In genomic region chr2:23213661-23214060, GRCm38 (mm10) we compare ENCODE assay signal across 1 mouse cellular context.
TF ChIP-seq lines count a peak whose summit lies in the region.

No protein-coding gene starts in this region.

TF ChIP-seq in CH12.LX, 34 proteins besides CTCF, POLR2A, EP300 and RAD21 (continued from another document):
- TF ChIP-seq ELF1 (IDR thresholded peaks at IDR 0.05; ENCODE audit: low read depth, low read length) (no peak), PAX5 (IDR thresholded peaks at IDR 0.05; ENCODE audit: low read length) (no peak), NELFE (IDR thresholded peaks at IDR 0.05; ENCODE audit: low read depth, low read length) (no peak), MAFK (IDR thresholded peaks at IDR 0.05; ENCODE audit: insufficient replicate concordance, low read length) (no peak), MYC (IDR thresholded peaks at IDR 0.05; ENCODE audit: low read depth, low read length) (no peak)
TF ChIP-seq in CH12.LX: peak in this region for 0.
